Mouse (Mus musculus) hindbrain, postnatal 0 days (tissue): ENCODE results near the gene Polr3f. TPM values are rescaled to one million over a fixed set of nuclear protein-coding genes. Genes with fewer than 3 reads are reported as not detected.

Source experiments
- ATAC-seq: fragments of 200-750 bp; cut with Nextera tagmentation; 2 replicates; pipeline ENCODE4 v1.8.0; 2017; ENCODE audit warnings: mild to moderate bottlenecking, moderate TSS enrichment, moderate library complexity
- DNase-seq: peaks from one replicate; pipeline ENCODE4 v3.0.0-alpha.2; 2015; ENCODE audit warnings: low spot score
- H3K27ac ChIP-seq: fragments of 300-500 bp; sonication (generic); 2 replicates; pipeline ENCODE4 v1.5.1; 2014; ENCODE audit warnings: mild to moderate bottlenecking
- H3K27me3 ChIP-seq: fragments of 300-500 bp; sonication (generic); 2 replicates; pipeline ENCODE4 v1.6.1; 2014; ENCODE audit warnings: low read length, mixed read lengths; ENCODE audit not compliant: insufficient read depth
- H3K36me3 ChIP-seq: fragments of 300-500 bp; sonication (generic); 2 replicates; pipeline ENCODE4 v1.6.1; 2014; ENCODE audit warnings: low read length, mixed read lengths; ENCODE audit not compliant: insufficient read depth
- H3K4me1 ChIP-seq: fragments of 300-500 bp; sonication (generic); 2 replicates; pipeline ENCODE4 v1.6.1; 2014; ENCODE audit warnings: antibody characterized with exemption, low read length, mixed read lengths; ENCODE audit not compliant: insufficient read depth
- H3K4me2 ChIP-seq: fragments of 300-500 bp; sonication (generic); 2 replicates; pipeline ENCODE4 v1.6.1; 2014; ENCODE audit warnings: low read depth, mild to moderate bottlenecking, low read length, moderate library complexity, mixed read lengths
- H3K4me3 ChIP-seq: fragments of 300-500 bp; sonication (generic); 2 replicates; pipeline ENCODE4 v1.5.1; 2014; ENCODE audit warnings: low read length
- H3K9ac ChIP-seq: fragments of 300-500 bp; sonication (generic); replicated peaks from 2 replicates; pipeline ENCODE4 v1.6.1; 2014; ENCODE audit warnings: mild to moderate bottlenecking, low read length, moderate library complexity, mixed read lengths
- H3K9me3 ChIP-seq: fragments of 300-500 bp; sonication (generic); 2 replicates; pipeline ENCODE4 v1.6.1; 2016; ENCODE audit warnings: low read length, mixed read lengths
- CTCF ChIP-seq: IDR thresholded peaks from 2 replicates; pipeline ENCODE4 v1.5.1; 2016; ENCODE audit warnings: antibody characterized with exemption, control low read depth, low read depth
- WGBS: fragments of 180-500 bp; shearing (Covaris S2); extraction: QIAGEN DNeasy Blood & Tissue Kit; methylation state at CpG from one replicate; pipeline ENCODE4 v1.1.7; 2014; 5-methylcytosine and 5-hydroxymethylcytosine counted together
- polyA plus RNA-seq: library from polyadenylated mRNA; unstranded; fragments of >200 nt; fragmentation: Nextera tagmentation; extraction: Ambion mirVana; gene quantifications from 2 replicates; pipeline ENCODE4 v1.2.1, GENCODE M21; 2015
- total RNA-seq: library from RNA; depleted of rRNA; stranded (reverse); fragments of >200 nt; gene quantifications from 2 replicates; pipeline ENCODE4 v1.2.3, GENCODE M21; 2014

The Polr3f gene
- total and polyA plus RNA-seq, 2 experiments from 2014 or later = 19.0 to 24.9 TPM

- no peak for TF ChIP-seq CTCF
- no peak overlapping the region for H3K27ac ChIP-seq
- H3K4me2 ChIP-seq = no peak overlapping the region
- H3K36me3 ChIP-seq = peaks cover 35% of the 10 kb centered on the region
- WGBS = 80% methylated on average over 6 of the region's 6 CpGs
- no peak overlapping the region for H3K4me3 ChIP-seq
- DNase-seq (no peak), ATAC-seq (no peak)
- H3K9ac ChIP-seq = no peak overlapping the region
- no peaks in the 10 kb centered on the region for H3K9me3 ChIP-seq
- no peaks in the 10 kb centered on the region for H3K27me3 ChIP-seq
- H3K4me1 ChIP-seq = no peaks in the 10 kb centered on the region
Measured at GRCm38 (mm10) chr2:144544630-144545029, 17.1 kb downstream of the Polr3f start.

DNA sequence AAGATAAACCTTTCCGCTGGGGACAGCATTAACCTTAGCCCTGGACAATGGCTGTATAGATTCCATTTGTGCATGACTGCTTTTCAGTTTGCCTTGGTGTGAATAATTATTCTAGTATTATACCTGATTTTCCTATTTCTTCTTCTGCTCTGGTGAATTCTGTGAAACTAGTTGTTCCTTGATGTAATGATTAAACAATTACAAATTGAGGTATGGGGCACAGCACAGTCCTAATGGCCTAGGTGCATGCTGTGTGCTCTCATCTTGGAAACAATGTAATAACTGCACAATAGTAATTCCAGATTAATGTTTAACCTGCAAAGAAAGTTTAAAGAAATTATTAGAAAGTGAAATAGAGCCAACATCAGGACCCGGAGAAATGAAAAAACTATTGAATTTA is 17.5 kb downstream of the Polr3f start:
- Histone ChIP-seq H3K36me3 (peaks cover 31% of the 10 kb centered on the region), H3K4me3 (no peak overlapping the region), H3K9ac (no peak overlapping the region), H3K27ac (no peak overlapping the region), H3K4me1 (no peaks in the 10 kb centered on the region), H3K4me2 (no peak overlapping the region), H3K9me3 (no peaks in the 10 kb centered on the region), H3K27me3 (no peaks in the 10 kb centered on the region)
- no peak for TF ChIP-seq CTCF
- DNase-seq = no peak
- no peak for ATAC-seq
- 98% methylated on average over 2 of the region's 2 CpGs for WGBS

- 58% methylated on average over 1 of the region's 1 CpGs for WGBS
- ATAC-seq (no peak), DNase-seq (no peak)
Measured at GRCm38 (mm10) chr2:144545481-144545880, 18.0 kb downstream of the Polr3f start.

DNA sequence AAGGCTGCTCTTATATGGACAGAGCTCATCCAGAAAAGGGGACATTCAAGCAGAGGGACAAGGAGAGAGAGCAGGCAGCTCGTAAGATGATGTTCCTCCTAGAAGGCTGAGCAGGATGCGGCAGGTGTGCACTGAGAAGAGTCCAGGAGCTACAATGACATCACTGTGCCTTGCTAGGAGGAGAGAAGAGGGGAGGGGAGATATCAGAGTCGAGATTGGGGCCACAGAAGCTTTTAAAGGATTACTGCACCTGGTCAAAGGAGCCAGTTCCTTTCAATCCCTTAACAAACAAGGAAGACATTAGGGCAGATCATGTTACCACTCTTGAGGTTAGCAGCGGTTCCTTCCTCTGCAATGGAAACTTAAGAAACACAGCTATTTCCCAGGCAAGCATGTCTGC is 20.0 kb downstream of the Polr3f start:
- Histone ChIP-seq H3K4me3 (no peak overlapping the region), H3K36me3 (peaks cover 28% of the 10 kb centered on the region), H3K4me1 (no peaks in the 10 kb centered on the region), H3K9ac (no peak overlapping the region), H3K4me2 (no peak overlapping the region), H3K9me3 (no peaks in the 10 kb centered on the region), H3K27me3 (no peaks in the 10 kb centered on the region), H3K27ac (no peak overlapping the region)
- DNase-seq (no peak), ATAC-seq (no peak)
- no peak for TF ChIP-seq CTCF
- WGBS = 87% methylated on average over 4 of the region's 4 CpGs

More at GRCm38 (mm10) chr2:144545481-144545880, 18.0 kb downstream of the Polr3f start:
- H3K9ac ChIP-seq = no peak overlapping the region
- no peaks in the 10 kb centered on the region for H3K27me3 ChIP-seq
- H3K4me1 ChIP-seq = no peaks in the 10 kb centered on the region
- H3K36me3 ChIP-seq = peaks cover 28% of the 10 kb centered on the region
- TF ChIP-seq CTCF = no peak
- no peaks in the 10 kb centered on the region for H3K9me3 ChIP-seq
- H3K4me3 ChIP-seq = no peak overlapping the region
- no peak overlapping the region for H3K27ac ChIP-seq
- H3K4me2 ChIP-seq = no peak overlapping the region

DNA sequence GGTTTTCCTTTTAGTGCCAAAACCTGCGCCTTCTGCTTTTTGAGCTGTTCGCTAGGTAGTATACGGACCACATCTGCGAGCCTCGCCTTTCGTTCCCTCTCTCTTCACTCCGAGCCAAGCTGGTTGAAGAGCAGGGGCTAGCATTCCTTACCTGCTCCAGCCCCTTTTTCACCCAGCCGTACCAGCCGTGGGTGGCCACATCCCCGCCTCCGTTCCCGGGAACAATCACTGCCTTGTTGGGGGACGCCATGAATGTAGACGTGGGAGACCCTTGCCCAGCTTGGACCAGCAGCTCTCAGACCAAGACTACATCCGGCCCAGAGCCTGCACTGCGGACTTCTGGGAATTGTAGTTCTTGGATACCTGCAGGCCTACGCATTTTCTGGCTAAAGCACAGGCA is 23.0 kb downstream of the Polr3f start, which contains the start of gene Rbbp9:
Gene Rbbp9, minus strand, starts transcription at position 341 of the 400 bp plus-strand sequence.
- TF ChIP-seq CTCF = no peak
- Histone ChIP-seq H3K27ac (peak within 1 kb of the TSS; percentile 80), H3K9me3 (no peaks in the 10 kb centered on the region), H3K36me3 (peaks cover 18% of the 10 kb centered on the region), H3K4me2 (peak within 1 kb of the TSS; percentile 67), H3K4me3 (peak within 1 kb of the TSS; percentile 58), H3K27me3 (no peaks in the 10 kb centered on the region), H3K9ac (peak within 1 kb of the TSS; percentile 74), H3K4me1 (no peaks in the 10 kb centered on the region; the same call in 1 of the 2 replicates)
- ATAC-seq (peak; percentile 96), DNase-seq (peak; percentile 91)
- under 1% methylated on average over 17 of the region's 17 CpGs for WGBS

DNA sequence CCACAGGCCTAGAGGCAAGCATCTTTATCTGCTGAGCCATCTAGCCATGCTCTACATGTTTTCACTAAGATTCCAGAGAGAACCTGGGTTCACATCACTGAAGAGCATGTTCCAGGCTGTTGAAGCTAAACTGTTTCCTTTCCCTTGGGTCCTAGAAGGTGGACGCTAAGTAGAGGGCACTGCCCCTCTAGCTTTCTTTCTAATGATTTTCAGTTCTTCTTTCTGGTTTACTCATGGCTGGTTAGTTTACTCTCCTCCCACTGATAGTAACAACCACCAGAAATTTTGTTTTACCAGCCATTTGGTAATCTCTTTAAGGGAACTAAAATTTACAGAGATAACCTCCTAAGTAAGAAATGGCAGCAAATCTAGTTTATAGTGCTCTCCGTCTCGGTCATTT is 26.4 kb downstream of the Polr3f start:
- WGBS = 94% methylated on average over 3 of the region's 3 CpGs
- Histone ChIP-seq H3K9me3 (no peaks in the 10 kb centered on the region), H3K9ac (no peak overlapping the region), H3K36me3 (no peaks in the 10 kb centered on the region), H3K4me3 (no peak overlapping the region), H3K4me1 (peaks cover 6% of the 10 kb centered on the region), H3K4me2 (no peak overlapping the region), H3K27ac (no peak overlapping the region), H3K27me3 (no peaks in the 10 kb centered on the region)
- ATAC-seq (no peak), DNase-seq (no peak)
- TF ChIP-seq CTCF = no peak

DNA sequence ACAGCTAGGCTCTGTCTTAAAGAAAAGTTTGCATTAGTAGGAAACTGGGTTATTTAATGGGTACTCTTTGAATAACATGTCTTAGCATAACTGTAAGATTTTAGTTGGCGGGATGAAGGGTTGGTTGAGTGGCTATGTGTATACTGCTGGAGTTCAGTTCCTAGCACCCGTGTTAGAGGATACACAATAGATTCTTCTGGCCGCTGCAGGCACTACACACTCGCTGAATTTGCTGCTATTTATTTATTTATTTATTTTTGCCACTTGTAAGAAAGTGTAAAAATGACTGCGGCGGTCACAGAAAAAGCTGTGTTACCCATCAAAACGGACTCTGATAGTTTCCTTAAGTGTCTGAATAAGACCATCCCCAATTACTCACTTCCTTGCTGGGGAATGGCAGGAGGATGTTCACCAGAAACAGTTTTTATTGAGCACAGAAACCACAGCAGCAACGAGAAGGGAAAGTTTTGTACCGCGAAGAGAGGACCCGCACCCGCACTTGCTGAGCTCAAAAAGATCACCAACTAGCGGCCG is 27.8 kb downstream of the Polr3f start:
- peak overlapping the region; percentile 83 for H3K4me3 ChIP-seq
- TF ChIP-seq CTCF = no peak
- H3K4me2 ChIP-seq = peak overlapping the region; percentile 81
- DNase-seq = peak; percentile 5
- no peak for ATAC-seq
- no peaks in the 10 kb centered on the region for H3K36me3 ChIP-seq
- peak overlapping the region; percentile 90 for H3K27ac ChIP-seq
- peak overlapping the region; percentile 58 for H3K9ac ChIP-seq
- no peaks in the 10 kb centered on the region for H3K27me3 ChIP-seq
- WGBS = 2% methylated on average over 14 of the region's 14 CpGs
- no peaks in the 10 kb centered on the region for H3K9me3 ChIP-seq
- H3K4me1 ChIP-seq = peaks cover 6% of the 10 kb centered on the region
